Mouse (Mus musculus) ES-Bruce4 (cell line): ENCODE results near the gene Tjp2.

Source experiments
- CTCF ChIP-seq: IDR thresholded peaks from one replicate; pipeline ENCODE4 v1.8.1; 2011; ENCODE audit warnings: low read depth, low read length
- POLR2A ChIP-seq: IDR thresholded peaks from one replicate; pipeline ENCODE4 v1.8.1; 2011; ENCODE audit warnings: low read length; ENCODE audit not compliant: insufficient read depth

- TF ChIP-seq POLR2A, result no peak
- TF ChIP-seq CTCF, result no peak
Observed at GRCm38 (mm10) chr19:24219011-24219410, 5.8 kb downstream of the Tjp2 start.
